Mouse (Mus musculus): Measurements from ENCODE around the gene Gm21992. TPM values are rescaled to one million over a fixed set of nuclear protein-coding genes. Genes with fewer than 3 reads are reported as not detected.
A peak's percentile ranks its signal among the peaks of the same experiment; 100 is the strongest.
"Not testable (repeated sequence)": the region's sequence is repeated elsewhere in the genome, so short reads cannot be mapped to it uniquely, and the experiment has no call there.

Gene Gm21992
- polyA plus RNA-seq, 1 experiment from 2014 or later = 21.5 TPM

GRCm38 (mm10) chr19:4782891-4783290 is 28.5 kb downstream of the Gm21992 start:
- Histone ChIP-seq H3K9ac (no peak overlapping the region), H3K4me1 (peaks cover 49% of the 10 kb centered on the region), H3K27me3 (replicated peaks) (no peaks in the 10 kb centered on the region), H3K4me3 (no peak overlapping the region), H3K9me3 (no peaks in the 10 kb centered on the region), H3K4me2 (no peak overlapping the region), H3K27ac (replicated peaks) (no peak overlapping the region), H3K36me3 (peaks cover 92% of the 10 kb centered on the region)
- 90% methylated on average over 2 of the region's 2 CpGs for WGBS
- ATAC-seq (ENCODE audit: extremely low read depth, insufficient number of reproducible peaks, low FRiP score, low TSS enrichment) = no peak

GRCm38 (mm10) chr19:4772785-4773184 is 38.6 kb downstream of the Gm21992 start:
- no peak for ATAC-seq (ENCODE audit: extremely low read depth, insufficient number of reproducible peaks, low FRiP score, low TSS enrichment)
- 76% methylated on average over 3 of the region's 3 CpGs for WGBS

GRCm38 (mm10) chr19:4767507-4768148 is 43.8 kb downstream of the Gm21992 start:
- no peak overlapping the region for H3K4me2 ChIP-seq
- peaks cover 96% of the 10 kb centered on the region for H3K36me3 ChIP-seq
- H3K4me1 ChIP-seq = no peaks in the 10 kb centered on the region
- ATAC-seq (ENCODE audit: extremely low read depth, insufficient number of reproducible peaks, low FRiP score, low TSS enrichment) = no peak
- no peaks in the 10 kb centered on the region for H3K27me3 ChIP-seq (replicated peaks)
- no peak overlapping the region for H3K4me3 ChIP-seq
- H3K27ac ChIP-seq (replicated peaks) = no peak overlapping the region
- H3K9me3 ChIP-seq = no peaks in the 10 kb centered on the region
- 71% methylated on average over 10 of the region's 12 CpGs for WGBS
- no peak overlapping the region for H3K9ac ChIP-seq

More at GRCm38 (mm10) chr19:4772785-4773184, 38.6 kb downstream of the Gm21992 start:
- Histone ChIP-seq H3K27ac (replicated peaks) (no peak overlapping the region), H3K9me3 (no peaks in the 10 kb centered on the region), H3K27me3 (replicated peaks) (no peaks in the 10 kb centered on the region), H3K36me3 (peaks cover 92% of the 10 kb centered on the region), H3K4me2 (no peak overlapping the region), H3K9ac (no peak overlapping the region), H3K4me3 (no peak overlapping the region), H3K4me1 (no peaks in the 10 kb centered on the region)

- no peak overlapping the region for H3K4me3 ChIP-seq
- WGBS = 57% methylated on average over 1 of the region's 1 CpGs
- no peaks in the 10 kb centered on the region for H3K9me3 ChIP-seq
- no peak overlapping the region for H3K9ac ChIP-seq
- peaks cover 24% of the 10 kb centered on the region for H3K4me1 ChIP-seq
- no peak overlapping the region for H3K4me2 ChIP-seq
- no peak overlapping the region for H3K27ac ChIP-seq (replicated peaks)
- ATAC-seq (ENCODE audit: extremely low read depth, insufficient number of reproducible peaks, low FRiP score, low TSS enrichment) = no peak
- no peaks in the 10 kb centered on the region for H3K27me3 ChIP-seq (replicated peaks)
- peaks cover 90% of the 10 kb centered on the region for H3K36me3 ChIP-seq
Observed at GRCm38 (mm10) chr19:4762876-4763275, 48.5 kb downstream of the Gm21992 start.

- 90% methylated on average over 7 of the region's 8 CpGs for WGBS
- H3K27me3 ChIP-seq (replicated peaks); H3K27ac ChIP-seq (replicated peaks); H3K9ac ChIP-seq; H3K9me3 ChIP-seq; H3K4me3 ChIP-seq; ATAC-seq (ENCODE audit: extremely low read depth, insufficient number of reproducible peaks, low FRiP score, low TSS enrichment); H3K4me2 ChIP-seq: not testable (repeated sequence)
- H3K4me1 ChIP-seq = peaks cover 32% of the 10 kb centered on the region
- H3K36me3 ChIP-seq = peaks cover 72% of the 10 kb centered on the region
Observed at GRCm38 (mm10) chr19:4760544-4760943, 50.9 kb downstream of the Gm21992 start.

- Histone ChIP-seq H3K4me3 (peak overlapping the region; percentile 72), H3K27ac (replicated peaks) (peak overlapping the region; percentile 92), H3K4me1 (peaks cover 36% of the 10 kb centered on the region), H3K9ac (peak overlapping the region; percentile 87), H3K36me3 (peaks cover 37% of the 10 kb centered on the region), H3K9me3 (no peaks in the 10 kb centered on the region), H3K27me3 (replicated peaks) (no peaks in the 10 kb centered on the region), H3K4me2 (peak overlapping the region; percentile 89)
- WGBS = 4% methylated on average over 9 of the region's 9 CpGs
- no peak for ATAC-seq (ENCODE audit: extremely low read depth, insufficient number of reproducible peaks, low FRiP score, low TSS enrichment)
Observed at GRCm38 (mm10) chr19:4756921-4757320, 54.5 kb downstream of the Gm21992 start.

- Histone ChIP-seq H3K9ac (peak within 1 kb of the TSS; percentile 87), H3K4me1 (peaks cover 36% of the 10 kb centered on the region), H3K9me3 (no peaks in the 10 kb centered on the region), H3K4me2 (peak within 1 kb of the TSS; percentile 89), H3K36me3 (peaks cover 31% of the 10 kb centered on the region), H3K27ac (replicated peaks) (peak within 1 kb of the TSS; percentile 92), H3K4me3 (peak within 1 kb of the TSS; percentile 72), H3K27me3 (replicated peaks) (no peaks in the 10 kb centered on the region)
- ATAC-seq (ENCODE audit: extremely low read depth, insufficient number of reproducible peaks, low FRiP score, low TSS enrichment) = peak; percentile 97
- 1% methylated on average over 65 of the region's 65 CpGs for WGBS
Observed at GRCm38 (mm10) chr19:4756193-4756911, 55.1 kb downstream of the Gm21992 start, which contains the start of gene Rbm4b. Rbm4b (plus strand) TSS chr19:4756497.

GRCm38 (mm10) chr19:4755565-4756192 is 55.7 kb downstream of the Gm21992 start:
- peak overlapping the region; percentile 89 for H3K4me2 ChIP-seq
- peaks cover 24% of the 10 kb centered on the region for H3K36me3 ChIP-seq
- ATAC-seq (ENCODE audit: extremely low read depth, insufficient number of reproducible peaks, low FRiP score, low TSS enrichment) = 0 out of 2 replicates have a peak, but pooled peaks have one; percentile 38
- H3K4me1 ChIP-seq = peaks cover 32% of the 10 kb centered on the region
- H3K9me3 ChIP-seq = no peaks in the 10 kb centered on the region
- H3K27ac ChIP-seq (replicated peaks) = peak overlapping the region; percentile 92
- no peaks in the 10 kb centered on the region for H3K27me3 ChIP-seq (replicated peaks)
- H3K9ac ChIP-seq = peak overlapping the region; percentile 87
- peak overlapping the region; percentile 72 for H3K4me3 ChIP-seq
- 2% methylated on average over 10 of the region's 10 CpGs for WGBS

GRCm38 (mm10) chr19:4749975-4750374 is 61.4 kb downstream of the Gm21992 start:
- Histone ChIP-seq H3K4me2 (no peak overlapping the region), H3K9me3 (no peaks in the 10 kb centered on the region), H3K27ac (replicated peaks) (no peak overlapping the region), H3K4me3 (no peak overlapping the region), H3K4me1 (peaks cover 5% of the 10 kb centered on the region), H3K27me3 (replicated peaks) (no peaks in the 10 kb centered on the region), H3K36me3 (no peaks in the 10 kb centered on the region), H3K9ac (no peak overlapping the region)
- ATAC-seq (ENCODE audit: extremely low read depth, insufficient number of reproducible peaks, low FRiP score, low TSS enrichment) = no peak
- 82% methylated on average over 6 of the region's 6 CpGs for WGBS

GRCm38 (mm10) chr19:4748493-4748892 is 62.9 kb downstream of the Gm21992 start:
- no peak for ATAC-seq (ENCODE audit: extremely low read depth, insufficient number of reproducible peaks, low FRiP score, low TSS enrichment)
- H3K4me1 ChIP-seq = peaks cover 8% of the 10 kb centered on the region
- no peaks in the 10 kb centered on the region for H3K36me3 ChIP-seq
- no peak overlapping the region for H3K4me3 ChIP-seq
- no peak overlapping the region for H3K27ac ChIP-seq (replicated peaks)
- H3K9me3 ChIP-seq = no peaks in the 10 kb centered on the region
- 75% methylated on average over 10 of the region's 10 CpGs for WGBS
- no peak overlapping the region for H3K4me2 ChIP-seq
- no peaks in the 10 kb centered on the region for H3K27me3 ChIP-seq (replicated peaks)
- H3K9ac ChIP-seq = no peak overlapping the region

- no peaks in the 10 kb centered on the region for H3K27me3 ChIP-seq (replicated peaks)
- 88% methylated on average over 9 of the region's 9 CpGs for WGBS
- no peak for ATAC-seq (ENCODE audit: extremely low read depth, insufficient number of reproducible peaks, low FRiP score, low TSS enrichment)
- no peak overlapping the region for H3K4me2 ChIP-seq
- peaks cover 8% of the 10 kb centered on the region for H3K4me1 ChIP-seq
- no peak overlapping the region for H3K4me3 ChIP-seq
- H3K9me3 ChIP-seq = no peaks in the 10 kb centered on the region
- no peak overlapping the region for H3K27ac ChIP-seq (replicated peaks)
- peak overlapping the region; percentile 47; the same call in 1 of the 2 replicates for H3K9ac ChIP-seq
- H3K36me3 ChIP-seq = no peaks in the 10 kb centered on the region
Observed at GRCm38 (mm10) chr19:4747631-4748312, 63.6 kb downstream of the Gm21992 start.
